Mouse (Mus musculus): Measurements from ENCODE around the gene Psme2.

- TF ChIP-seq POLR2A (IDR thresholded peaks at IDR 0.05; ENCODE audit: control insufficient read depth, extremely low read depth, insufficient read depth, low read length, poor library complexity), result no peak
- TF ChIP-seq CTCF (IDR thresholded peaks at IDR 0.05; ENCODE audit: borderline replicate concordance, control insufficient read depth, extremely low read depth, insufficient read depth, low read length, poor library complexity), result no peak
Measured at GRCm38 (mm10) chr14:55628077-55628827, 37.3 kb upstream of the Psme2 start.
